Comparison of ENCODE assay signal across 8 mouse cellular contexts in genomic region chr13:104288226-104288859, GRCm38 (mm10). TPM values are rescaled to one million over a fixed set of nuclear protein-coding genes. Genes with fewer than 3 reads are reported as not detected.
DNase-seq lines count a peak whose midpoint lies in the region; ATAC-seq lines count a peak whose summit lies in the region.

No protein-coding gene starts in this region.

- H3K9me3 ChIP-seq in erythroblast, embryonic 14.5 days (ENCODE audit: control insufficient read depth, low read length): no peaks in the 10 kb centered on the region
- no peaks in the 10 kb centered on the region for H3K9me3 ChIP-seq in hindbrain, embryonic 10.5 days

- peak; percentile 39 for DNase-seq in cerebellum, adult 8-10 months
- peak; percentile 63 for DNase-seq in forelimb bud, embryonic 11.5 days (ENCODE audit: low read depth, low spot score)
- peak; percentile 18 for DNase-seq in hindbrain, embryonic 10.5 days (ENCODE audit: low spot score)
- DNase-seq in layer of hippocampus, postnatal 10 days (ENCODE audit: low spot score in 2 of 2): peak; percentile 54 to 62
- peak; percentile 81 for DNase-seq in lung, postnatal 36 days
- peak; percentile 10 to 31 for DNase-seq in right cerebral cortex, adult 2 months (ENCODE audit: low spot score in 2 of 2)

- peaks cover 25% of the 10 kb centered on the region for H3K4me1 ChIP-seq in erythroblast, embryonic 14.5 days (ENCODE audit: control insufficient read depth)
- H3K4me1 ChIP-seq in hindbrain, embryonic 10.5 days (replicated peaks): peaks cover 23% of the 10 kb centered on the region

- no peaks in the 10 kb centered on the region; the same call in 1 of the 2 replicates for H3K27me3 ChIP-seq in erythroblast, embryonic 14.5 days (ENCODE audit: control insufficient read depth)
- no peaks in the 10 kb centered on the region for H3K27me3 ChIP-seq in hindbrain, embryonic 10.5 days (ENCODE audit: insufficient read depth, poor library complexity, severe bottlenecking)

- H3K4me3 ChIP-seq in erythroblast, embryonic 14.5 days (replicated peaks): peak overlapping the region; percentile 75
- peak overlapping the region; percentile 58 for H3K4me3 ChIP-seq in hindbrain, embryonic 10.5 days

- peak overlapping the region; percentile 82 for H3K27ac ChIP-seq in hindbrain, embryonic 10.5 days

- WGBS in hindbrain, embryonic 10.5 days: 1% methylated on average over 7 of the region's 7 CpGs

- H3K36me3 ChIP-seq in erythroblast, embryonic 14.5 days (ENCODE audit: control insufficient read depth): no peaks in the 10 kb centered on the region
- H3K36me3 ChIP-seq in hindbrain, embryonic 10.5 days: no peaks in the 10 kb centered on the region

- no peak for ATAC-seq in erythroblast, adult 5-6 weeks (replicated peaks; ENCODE audit: low FRiP score, poor library complexity, severe bottlenecking)

RNA-seq across cellular contexts. Expression of gene Adamts6, which starts 0.7 kb away (rescaled TPM):
- not detected in 2 replicates for polyA plus RNA-seq in erythroblast, embryonic 14.5 days (2012)
- 0.77 and 1.0 TPM in 2 replicates for total RNA-seq in erythroblast, adult 5-6 weeks (2015; ENCODE audit: low replicate concordance)
- 0.26 and 0.84 TPM in 2 replicates for total RNA-seq in erythroblast, adult 5-6 weeks (2017; ENCODE audit: low replicate concordance)
- 2.0 and 2.2 TPM in 2 replicates for polyA plus RNA-seq in hindbrain, embryonic 10.5 days (2016; fragmentation: Nextera tagmentation; extraction: Ambion mirVana)
- total RNA-seq in layer of hippocampus, postnatal 10 days (2021): 1 to 10 TPM; 3.5 to 4.2 TPM

RNA-seq across cellular contexts. Expression of gene Ppwd1, which starts 59.7 kb away (rescaled TPM):
- 0.61 and 0.92 TPM in 2 replicates for polyA plus RNA-seq in erythroblast, embryonic 14.5 days (2012)
- total RNA-seq in erythroblast, adult 5-6 weeks (2015; ENCODE audit: low replicate concordance): 28.6 and 47.9 TPM in 2 replicates
- total RNA-seq in erythroblast, adult 5-6 weeks (2017; ENCODE audit: low replicate concordance): 31.4 and 53.5 TPM in 2 replicates
- 12.5 and 17.4 TPM in 2 replicates for polyA plus RNA-seq in hindbrain, embryonic 10.5 days (2016; fragmentation: Nextera tagmentation; extraction: Ambion mirVana)
- total RNA-seq in layer of hippocampus, postnatal 10 days (2021): 10 to 100 TPM; 13.2 to 13.7 TPM

RNA-seq across cellular contexts. Expression of gene Cenpk, which starts 59.9 kb away (rescaled TPM):
- polyA plus RNA-seq in erythroblast, embryonic 14.5 days (2012): 0.10 and 0.29 TPM in 2 replicates
- 24.2 and 35.9 TPM in 2 replicates for total RNA-seq in erythroblast, adult 5-6 weeks (2015; ENCODE audit: low replicate concordance)
- 60.7 and 72.5 TPM in 2 replicates for total RNA-seq in erythroblast, adult 5-6 weeks (2017; ENCODE audit: low replicate concordance)
- polyA plus RNA-seq in hindbrain, embryonic 10.5 days (2016; fragmentation: Nextera tagmentation; extraction: Ambion mirVana): 55.5 and 86.6 TPM in 2 replicates
- 1 to 10 TPM; 3.0 to 4.5 TPM for total RNA-seq in layer of hippocampus, postnatal 10 days (2021)

Comparison
In these comparisons a context has a peak if more than half of its experiments do, and no peak if none do; other contexts are left out.
1. DNase-seq: peak in every context shown above with its lines; median percentile 81 in lung, postnatal 36 days; 63 in forelimb bud, embryonic 11.5 days; 58 in layer of hippocampus, postnatal 10 days; 39 in cerebellum, adult 8-10 months; 20 in right cerebral cortex, adult 2 months; 18 in hindbrain, embryonic 10.5 days.
2. RNA of gene Cenpk, which starts 59.9 kb away (total RNA-seq): 24.2 to 72.5 TPM in erythroblast, adult 5-6 weeks; 3.0 to 4.5 TPM in layer of hippocampus, postnatal 10 days; every median in the first group is over 4 times any median in the second.